Mouse (Mus musculus) ES-E14 (cell line): ENCODE data around the gene Kiss1. TPM values are rescaled to one million over a fixed set of nuclear protein-coding genes. Genes with fewer than 3 reads are reported as not detected.
A peak's percentile ranks its signal among the peaks of the same experiment; 100 is the strongest.

Experiments used
- DNase-seq: peaks from one replicate; pipeline ENCODE4 v3.0.0-alpha.2; 2013; ENCODE audit warnings: low read depth, low spot score
- H3K27ac ChIP-seq: 2 replicates; pipeline ENCODE4 v1.5.1; 2012; ENCODE audit warnings: low read depth, mild to moderate bottlenecking, low read length, moderate library complexity, mixed read lengths; ENCODE audit not compliant: poor library complexity, insufficient read depth, severe bottlenecking
- H3K36me3 ChIP-seq: 2 replicates; pipeline ENCODE4 v1.6.1; 2012; ENCODE audit warnings: mild to moderate bottlenecking, low read length, moderate library complexity, mixed read lengths; ENCODE audit not compliant: control insufficient read depth, poor library complexity, insufficient read depth, severe bottlenecking
- H3K4me1 ChIP-seq, 2 experiments: fragments of 150-350 bp in 1 of 2; sonication (generic) in 1 of 2; 2 replicates each; pipeline ENCODE4 v1.6.1; 2012; ENCODE audit warnings: low read length in 2 of 2, mild to moderate bottlenecking in 1 of 2, mixed read lengths in 1 of 2; ENCODE audit not compliant: control insufficient read depth in 2 of 2, insufficient read depth in 2 of 2, poor library complexity in 1 of 2
- H3K4me3 ChIP-seq, 2 experiments: fragments of 150-350 bp in 1 of 2; sonication (generic) in 1 of 2; 2 replicates each; pipeline ENCODE4 v1.5.1; 2012; ENCODE audit warnings: low read length in 2 of 2, low read depth in 1 of 2, mild to moderate bottlenecking in 1 of 2, mixed read lengths in 1 of 2; ENCODE audit not compliant: insufficient read depth in 1 of 2, poor library complexity in 1 of 2, severe bottlenecking in 1 of 2
- H3K9ac ChIP-seq: 2 replicates; pipeline ENCODE4 v1.6.1; 2012; ENCODE audit warnings: low read depth, mild to moderate bottlenecking, low read length, mixed read lengths; ENCODE audit not compliant: poor library complexity, insufficient read depth, severe bottlenecking
- H3K9me3 ChIP-seq: fragments of 150-350 bp; sonication (generic); 2 replicates; pipeline ENCODE4 v1.6.1; 2012; ENCODE audit warnings: low read depth, mild to moderate bottlenecking, low read length; ENCODE audit not compliant: control insufficient read depth, insufficient read depth
- CHD2 ChIP-seq: IDR thresholded peaks from 2 replicates; pipeline ENCODE4 v1.6.1; 2014; ENCODE audit warnings: mild to moderate bottlenecking, low read depth, low read length, inconsistent platforms
- HCFC1 ChIP-seq: IDR thresholded peaks from 2 replicates; pipeline ENCODE4 v1.6.1; 2012; ENCODE audit warnings: low read length, inconsistent platforms, borderline replicate concordance; ENCODE audit not compliant: insufficient read depth
- MAFK ChIP-seq: IDR thresholded peaks from 2 replicates; pipeline ENCODE4 v1.6.1; 2014; ENCODE audit warnings: mild to moderate bottlenecking, low read depth, low read length, inconsistent platforms; ENCODE audit not compliant: insufficient read depth
- ZC3H11A ChIP-seq: IDR thresholded peaks from 2 replicates; pipeline ENCODE4 v1.6.1; 2012; ENCODE audit warnings: low read depth, mild to moderate bottlenecking, inconsistent platforms, low read length, borderline replicate concordance
- ZNF384 ChIP-seq: IDR thresholded peaks from 2 replicates; pipeline ENCODE4 v1.6.1; 2012; ENCODE audit warnings: low read depth, low read length, inconsistent platforms
- in situ Hi-C, 2 experiments: fragments of 600-800 bp; cut with MboI; formaldehyde crosslinking; loops; one replicate each; pipeline ENCODE4 v1.15.1; 2025; ENCODE audit warnings: low sequenced_read_pairs in 2 of 2, inconsistent platforms in 1 of 2; ENCODE audit not compliant: unreplicated experiment in 2 of 2
- total RNA-seq: library from RNA; depleted of rRNA; stranded (reverse); fragments of 300-350 nt; gene quantifications from 2 replicates; pipeline ENCODE4 v1.2.3, GENCODE M21; 2012; rRNA removed

Kiss1 gene
- total RNA-seq: 0.79 TPM in 1 of 2 replicates, not detected in the other

DNA sequence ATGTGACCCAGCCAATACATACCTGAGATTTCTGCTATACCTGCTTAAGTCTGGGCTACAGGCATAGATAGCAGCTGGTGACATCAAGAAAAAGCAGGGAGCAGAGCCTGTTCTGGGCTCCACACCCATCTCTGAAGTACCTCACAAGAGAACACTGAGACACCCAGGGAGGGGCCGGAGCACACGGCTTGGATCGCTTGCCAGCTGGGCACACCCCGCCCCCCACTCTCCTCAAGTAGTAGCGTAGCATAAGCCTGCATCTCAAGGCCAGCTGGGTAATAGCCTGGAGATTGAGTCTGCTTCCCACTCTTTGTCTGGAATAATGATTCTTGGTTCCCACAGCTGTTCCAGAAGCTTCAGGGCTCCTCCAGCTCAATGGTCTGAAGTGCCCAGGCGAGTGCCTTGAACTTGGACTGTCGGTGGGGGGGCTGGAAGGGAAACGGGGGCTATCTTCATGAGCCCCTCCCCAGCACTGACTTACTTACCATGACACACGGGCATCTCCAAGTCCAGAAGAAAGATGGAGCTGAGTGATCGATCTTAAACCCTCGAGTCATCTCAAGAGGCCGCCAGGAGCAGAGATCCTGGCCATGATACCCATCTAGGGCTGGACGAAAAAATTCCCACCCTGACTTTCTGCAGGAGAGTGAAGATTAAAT is at the start of gene Kiss1:
TSS of gene Kiss1 (plus strand) at position 609 of the 659 bp plus-strand sequence.
- in situ Hi-C loops: no loop called here
- Histone ChIP-seq H3K4me3 (no peak within 1 kb of the TSS), H3K36me3 (no peaks in the 10 kb centered on the region), H3K9ac (no peak within 1 kb of the TSS), H3K9me3 (no peaks in the 10 kb centered on the region), H3K4me1 (peaks cover 2 to 5% of the 10 kb centered on the region in 2 experiments; a peak in 2 of 4 replicates), H3K27ac (no peak within 1 kb of the TSS)
- TF ChIP-seq ZC3H11A (no peak), ZNF384 (no peak), MAFK (no peak)
- no peak for DNase-seq

GRCm38 (mm10) chr1:133274163-133274562 is 47.5 kb upstream of the Kiss1 start:
- H3K36me3 ChIP-seq: no peaks in the 10 kb centered on the region
- no peak overlapping the region for H3K27ac ChIP-seq
- no peak overlapping the region for H3K9ac ChIP-seq
- no peak for DNase-seq
- in situ Hi-C loops: no loop called here
- TF ChIP-seq CHD2 (no peak), MAFK (no peak), ZC3H11A (no peak), HCFC1 (no peak)
- no peaks in the 10 kb centered on the region for H3K4me1 ChIP-seq
- peak overlapping the region; percentile 24 to 27; a peak in 3 of 4 replicates for H3K4me3 ChIP-seq
- no peaks in the 10 kb centered on the region for H3K9me3 ChIP-seq

GRCm38 (mm10) chr1:133276983-133277382 is 44.7 kb upstream of the Kiss1 start:
- TF ChIP-seq ZNF384: no peak
- TF ChIP-seq MAFK: no peak
- TF ChIP-seq ZC3H11A: no peak
- TF ChIP-seq CHD2: no peak
- no peak for TF ChIP-seq HCFC1
- no peak for DNase-seq
- in situ Hi-C loops: no loop called here
- H3K36me3 ChIP-seq: no peaks in the 10 kb centered on the region
- no peaks in the 10 kb centered on the region for H3K4me1 ChIP-seq
- no peak overlapping the region for H3K27ac ChIP-seq
- no peak overlapping the region for H3K4me3 ChIP-seq
- no peaks in the 10 kb centered on the region for H3K9me3 ChIP-seq
- no peak overlapping the region for H3K9ac ChIP-seq

DNA sequence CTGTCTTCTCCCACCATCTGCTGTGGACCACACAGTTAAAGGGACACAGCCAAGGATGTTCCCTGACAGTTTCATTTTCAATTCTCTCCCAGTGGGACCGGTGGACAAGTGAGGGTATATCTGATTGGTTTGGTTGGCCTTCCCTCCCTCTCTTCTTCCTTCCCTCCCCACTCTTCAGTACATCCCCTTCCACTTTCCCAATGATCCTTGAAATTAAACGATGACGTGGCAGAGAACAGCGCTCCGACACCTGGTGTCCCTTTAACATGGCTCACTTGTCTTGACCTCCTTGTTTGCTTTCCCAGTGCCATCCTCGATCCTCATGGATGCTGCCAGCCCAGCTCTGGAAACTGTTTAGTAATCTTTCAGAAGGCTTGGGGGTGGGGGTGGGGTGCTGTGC is 43.1 kb upstream of the Kiss1 start:
- Histone ChIP-seq H3K36me3 (no peaks in the 10 kb centered on the region), H3K4me3 (no peak overlapping the region), H3K9me3 (no peaks in the 10 kb centered on the region), H3K4me1 (no peaks in the 10 kb centered on the region), H3K9ac (no peak overlapping the region), H3K27ac (no peak overlapping the region)
- TF ChIP-seq MAFK: no peak
- no peak for TF ChIP-seq ZNF384
- TF ChIP-seq ZC3H11A: no peak
- no peak for TF ChIP-seq HCFC1
- no peak for TF ChIP-seq CHD2
- no peak for DNase-seq
- in situ Hi-C loops: no loop called here

GRCm38 (mm10) chr1:133278946-133279631 is 42.6 kb upstream of the Kiss1 start:
- Histone ChIP-seq H3K4me3 (no peak overlapping the region), H3K4me1 (no peaks in the 10 kb centered on the region), H3K9me3 (no peaks in the 10 kb centered on the region), H3K36me3 (no peaks in the 10 kb centered on the region), H3K9ac (no peak overlapping the region), H3K27ac (no peak overlapping the region)
- in situ Hi-C loops: no loop called here
- TF ChIP-seq MAFK: no peak
- no peak for TF ChIP-seq CHD2
- no peak for TF ChIP-seq ZC3H11A
- TF ChIP-seq HCFC1: no peak
- no peak for TF ChIP-seq ZNF384
- DNase-seq: no peak
